Mouse (Mus musculus) frontal cortex, adult (tissue): ENCODE data around the gene Slc10a7.

Source experiments
- ATAC-seq: cut with Nextera tagmentation; 2 replicates; pipeline ENCODE4 v1.9.2; 2017; ENCODE audit warnings: mild to moderate bottlenecking, moderate library complexity, mixed read lengths; ENCODE audit not compliant: low TSS enrichment

The Slc10a7 gene

GRCm38 (mm10) chr8:78623972-78624371, 114.8 kb downstream of the Slc10a7 start:
- no peak for ATAC-seq

DNA sequence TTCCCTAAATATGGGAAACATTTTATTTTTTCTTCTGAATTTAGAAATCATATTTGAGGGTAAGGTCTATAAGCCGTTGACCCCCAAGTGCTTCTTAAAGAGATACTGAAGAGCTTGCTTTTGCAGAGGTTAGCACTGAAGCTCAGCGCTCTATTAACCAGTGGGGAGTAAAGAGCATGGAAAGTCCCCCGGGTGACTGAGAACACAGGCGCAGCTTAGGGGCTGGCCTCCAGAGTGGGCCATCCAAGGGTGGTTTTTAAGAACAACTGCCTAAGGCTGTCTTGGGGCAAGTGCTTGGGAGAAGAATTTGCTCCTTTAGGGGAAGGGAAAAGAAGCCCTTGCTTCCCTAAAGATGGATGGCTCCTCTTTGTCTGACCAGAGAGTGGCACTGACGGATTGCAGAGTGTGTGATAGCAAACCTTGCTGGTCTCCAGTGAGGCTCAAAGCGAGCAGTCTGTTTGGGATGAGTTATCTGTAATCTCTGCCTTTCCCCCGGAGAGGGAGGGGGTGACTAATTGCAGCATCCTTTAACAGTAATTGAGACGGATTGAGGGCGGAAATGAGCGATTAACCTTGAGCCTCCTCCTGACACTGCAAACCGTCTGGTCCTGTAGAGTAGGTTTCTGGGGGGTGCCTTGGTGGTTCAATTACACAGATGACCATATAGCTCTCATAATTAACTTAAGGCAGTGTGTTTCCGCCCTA, 115.7 kb downstream of the Slc10a7 start:
- ATAC-seq, result no peak

GRCm38 (mm10) chr8:78626632-78627031, 117.5 kb downstream of the Slc10a7 start:
- no peak for ATAC-seq

- no peak for ATAC-seq
Observed at GRCm38 (mm10) chr8:78627793-78628192, 118.6 kb downstream of the Slc10a7 start.

- no peak for ATAC-seq
Observed at GRCm38 (mm10) chr8:78630414-78631164, 121.4 kb downstream of the Slc10a7 start.

GRCm38 (mm10) chr8:78633012-78633411, 123.9 kb downstream of the Slc10a7 start:
- no peak for ATAC-seq

- ATAC-seq, result no peak
Observed at GRCm38 (mm10) chr8:78634018-78634417, 124.9 kb downstream of the Slc10a7 start.

DNA sequence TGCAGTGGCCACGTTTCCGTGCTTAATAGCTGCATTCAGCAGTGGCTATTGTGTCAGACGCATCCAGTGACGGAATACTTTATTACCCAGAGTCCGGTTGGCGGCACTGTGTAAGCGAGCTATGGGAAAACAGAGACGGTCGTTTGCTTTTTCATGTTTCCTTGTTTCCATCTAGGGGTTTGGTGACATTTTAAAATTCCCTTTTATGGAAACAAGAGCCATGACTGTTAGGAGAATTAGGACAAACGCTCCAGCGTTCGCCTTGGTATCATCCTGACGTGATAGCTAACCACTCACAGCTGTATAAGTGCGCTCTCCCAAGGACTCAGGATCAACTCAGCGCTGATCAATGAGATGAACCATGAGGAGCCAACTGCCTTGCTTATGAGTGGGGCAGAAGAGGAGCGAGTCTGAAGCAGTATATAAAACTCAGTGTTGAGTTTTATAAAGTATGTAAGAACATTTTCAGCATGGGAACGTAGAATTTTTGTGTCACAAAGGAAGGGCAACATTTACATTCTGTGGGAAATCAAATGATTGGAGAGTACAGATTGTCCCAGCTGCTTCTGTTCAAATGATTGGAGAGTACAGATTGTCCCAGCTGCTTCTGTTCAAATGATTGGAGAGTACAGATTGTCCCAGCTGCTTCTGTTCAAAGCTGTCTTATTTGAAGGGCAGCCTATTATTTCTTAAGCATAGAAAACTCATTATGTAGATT, 125.5 kb downstream of the Slc10a7 start:
- peak; percentile 48; the same call in 1 of the 2 replicates for ATAC-seq

DNA sequence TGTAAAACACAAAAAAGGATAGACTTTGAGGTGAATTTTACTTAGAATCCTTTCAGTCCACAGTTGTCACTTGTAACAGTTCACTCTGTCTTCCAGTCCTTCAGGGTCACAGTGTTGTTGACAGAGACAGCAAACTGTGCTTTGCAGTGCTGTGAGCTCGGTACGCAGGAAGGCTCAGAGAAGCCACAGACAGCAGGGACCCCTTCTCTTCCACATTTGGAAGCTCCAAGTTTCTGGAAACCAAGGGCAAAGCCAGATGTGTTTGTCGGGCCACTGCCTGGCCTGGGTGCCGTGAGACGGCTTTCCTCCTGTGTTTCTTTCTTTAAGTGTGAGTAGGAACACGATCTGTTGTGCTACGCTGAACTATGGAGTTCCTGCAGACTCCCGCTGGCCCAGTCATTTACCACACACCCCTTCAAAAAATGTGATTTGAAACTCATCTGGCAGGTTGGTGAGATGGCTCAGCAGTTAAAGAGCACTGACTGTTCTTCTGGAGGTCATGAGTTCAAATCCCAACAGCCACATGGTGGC, 126.2 kb downstream of the Slc10a7 start:
- no peak for ATAC-seq

DNA sequence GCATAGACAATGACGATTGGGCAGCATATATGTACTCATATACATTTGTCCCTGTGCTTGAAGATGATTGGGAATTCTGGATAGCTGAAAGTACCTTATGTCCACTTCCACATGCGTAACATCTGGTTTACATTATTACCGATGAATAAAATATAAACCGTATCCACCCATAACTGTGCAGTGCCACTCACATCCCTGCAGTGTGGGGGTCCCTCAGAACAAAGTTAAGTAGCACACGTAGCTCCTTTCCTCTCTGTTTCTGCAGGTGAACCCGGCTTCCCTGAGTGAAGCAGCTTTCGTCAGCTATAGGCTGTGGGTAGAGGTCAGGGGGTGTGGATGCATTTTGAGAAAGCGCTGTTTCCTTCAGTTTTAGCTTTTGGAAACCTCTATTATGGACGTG, 132.8 kb downstream of the Slc10a7 start:
- no peak for ATAC-seq

DNA sequence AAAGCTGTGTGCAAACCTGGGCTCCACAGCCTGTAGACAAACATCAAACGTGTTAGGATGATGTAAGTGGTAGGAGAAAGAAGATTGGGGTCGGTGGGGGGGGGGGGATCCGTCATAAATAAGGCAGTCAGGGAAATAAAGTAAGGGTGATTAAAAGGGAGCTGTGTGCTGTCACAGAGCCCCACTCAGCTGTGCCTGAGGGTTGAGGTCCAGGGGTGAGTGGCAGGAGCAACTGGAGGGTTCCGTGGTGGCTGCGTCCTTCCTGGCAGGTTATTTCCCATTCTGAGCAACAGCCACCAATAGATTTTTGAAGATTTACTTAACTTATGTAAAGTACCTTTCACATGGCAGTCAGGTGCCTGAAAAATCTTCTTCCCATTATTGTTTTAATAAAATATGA, 133.2 kb downstream of the Slc10a7 start:
- no peak for ATAC-seq

- peak; percentile 70 for ATAC-seq
Observed at GRCm38 (mm10) chr8:78647000-78647656, 138.0 kb downstream of the Slc10a7 start.

GRCm38 (mm10) chr8:78647846-78648245, 138.7 kb downstream of the Slc10a7 start:
- no peak for ATAC-seq

GRCm38 (mm10) chr8:78648918-78649317, 139.8 kb downstream of the Slc10a7 start:
- ATAC-seq, result peak; percentile 86

DNA sequence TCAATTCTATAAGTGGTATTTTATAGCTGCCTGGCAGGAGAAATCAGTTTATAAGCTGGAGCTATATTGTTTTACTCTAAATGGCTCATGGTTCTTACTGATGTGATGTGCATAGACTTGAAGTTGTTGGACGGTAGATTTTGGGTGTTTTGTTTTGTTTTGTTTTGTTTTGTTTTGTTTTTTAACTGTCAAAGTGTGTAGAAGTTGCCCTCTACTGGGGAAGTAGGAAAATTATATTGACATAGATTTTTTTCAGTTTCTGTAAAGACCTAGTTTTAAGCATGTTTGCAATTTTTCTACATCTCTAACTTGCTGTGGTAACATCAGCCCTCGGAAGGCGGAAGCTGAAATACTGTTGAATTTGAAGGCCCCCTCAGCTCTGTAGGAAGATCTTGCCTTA, 142.5 kb downstream of the Slc10a7 start:
- no peak for ATAC-seq

GRCm38 (mm10) chr8:78655351-78656045, 146.4 kb downstream of the Slc10a7 start:
- ATAC-seq, result no peak

DNA sequence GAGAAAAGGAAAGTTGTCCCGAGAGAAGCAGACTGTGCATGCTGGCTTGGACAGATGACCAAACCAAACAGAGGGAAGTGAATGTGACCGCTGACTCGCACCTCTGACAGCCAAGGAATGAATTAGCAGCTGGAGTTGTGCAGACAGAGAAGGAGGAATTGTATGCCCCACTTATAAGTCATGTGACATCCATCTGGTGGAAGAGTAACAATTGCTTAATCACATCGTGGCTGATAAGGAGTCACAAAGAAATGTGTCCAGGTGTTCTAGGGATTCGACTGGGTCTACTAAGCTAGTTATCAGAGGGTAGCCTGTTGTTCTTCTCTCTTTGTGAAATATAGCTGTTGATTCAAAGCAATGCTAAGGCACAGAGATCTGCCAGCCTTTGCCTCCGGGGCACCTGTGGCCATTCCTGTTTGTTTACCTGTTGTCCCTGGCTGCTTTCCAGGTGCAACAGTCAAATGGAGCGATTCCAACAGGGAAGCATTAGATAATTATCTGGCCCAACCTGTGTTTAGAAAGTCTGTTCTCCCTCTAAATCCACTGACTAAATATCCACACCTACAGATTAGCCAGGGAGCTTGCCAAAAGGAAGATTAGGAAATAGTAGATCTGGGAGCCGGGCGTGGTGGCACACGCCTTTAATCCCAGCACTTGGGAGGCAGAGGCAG, 147.7 kb downstream of the Slc10a7 start:
- ATAC-seq, result no peak

- ATAC-seq, result no peak
Observed at GRCm38 (mm10) chr8:78658172-78658571, 149.0 kb downstream of the Slc10a7 start.

- no peak for ATAC-seq
Observed at GRCm38 (mm10) chr8:78659617-78660187, 150.6 kb downstream of the Slc10a7 start.

DNA sequence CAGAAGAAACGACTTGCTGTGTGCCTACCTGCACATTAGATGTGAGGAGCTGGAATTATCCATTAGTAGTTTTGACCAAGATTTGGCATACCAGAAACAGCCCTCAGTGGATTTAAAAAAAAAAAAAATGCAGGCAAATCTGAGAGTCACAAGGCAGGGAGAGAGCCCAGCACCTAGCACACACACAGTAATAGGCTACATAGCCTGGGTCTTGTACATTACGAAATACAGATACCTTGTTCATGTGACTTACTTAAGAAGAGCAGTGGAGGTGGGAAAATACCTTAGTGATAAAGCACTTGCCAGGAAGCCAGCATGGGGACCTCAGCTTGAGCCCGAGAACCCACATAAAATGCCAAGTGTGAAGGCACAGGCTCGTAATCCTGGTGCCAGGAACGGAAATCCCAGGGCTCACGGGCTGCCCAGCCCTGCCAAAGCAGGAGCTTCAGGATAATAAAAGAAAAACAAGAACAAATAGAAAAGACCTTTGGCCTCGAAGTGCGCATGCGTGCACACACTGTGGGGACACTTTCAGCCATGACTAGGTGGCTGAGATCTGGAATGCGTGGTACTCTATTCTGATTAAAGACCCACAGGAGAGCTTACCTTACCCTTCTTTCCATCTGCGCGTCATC, 155.3 kb downstream of the Slc10a7 start:
- no peak for ATAC-seq
